Mouse (Mus musculus) liver, adult 2 months (tissue): ENCODE measurements around the gene Rasgef1a.

ENCODE experiments used
- CTCF ChIP-seq: fragments of 200-500 bp; IDR thresholded peaks from 2 replicates; pipeline ENCODE4 v1.5.1; 2011; ENCODE audit warnings: low read depth, low read length, control low read depth
- POLR2A ChIP-seq: fragments of 200-500 bp; IDR thresholded peaks from 2 replicates; pipeline ENCODE4 v1.6.1; 2011; ENCODE audit warnings: low read length, control low read depth; ENCODE audit not compliant: insufficient read depth; ENCODE audit errors: extremely low read depth

DNA sequence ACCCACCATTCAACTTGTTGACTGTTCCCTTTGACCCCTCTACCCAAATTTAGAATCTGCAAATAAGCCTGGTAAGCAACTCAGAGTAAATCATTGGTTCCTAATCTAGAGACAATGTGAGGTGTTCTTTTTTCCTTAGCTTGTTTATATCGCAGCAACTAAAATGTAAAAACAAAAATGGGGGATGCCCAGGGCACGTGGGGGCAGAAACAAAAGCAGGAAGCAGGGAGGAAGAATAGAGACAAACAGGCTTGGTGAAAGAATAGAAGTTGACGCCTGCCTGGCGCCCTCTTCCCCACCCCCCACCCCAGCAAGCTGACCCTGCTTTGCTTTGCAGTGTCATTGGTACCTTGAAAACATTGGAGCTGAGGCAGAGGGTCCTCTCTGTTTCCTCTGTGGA lies 33.9 kb downstream of the Rasgef1a start:
- TF ChIP-seq POLR2A = no peak
- no peak for TF ChIP-seq CTCF
